Mouse (Mus musculus) c-Kit-positive CD71-positive TER-119-negative erythroid progenitor cells, embryonic 14.5 days (primary cell): Measurements from ENCODE around the gene Fbn1.

Source experiments
- DNase-seq: peaks from one replicate; pipeline ENCODE4 v3.0.0-alpha.2; 2013; ENCODE audit warnings: low read depth

Fbn1 gene

GRCm38 (mm10) chr2:125456059-125456789 lies 51.6 kb downstream of the Fbn1 start:
- no peak for DNase-seq

DNA sequence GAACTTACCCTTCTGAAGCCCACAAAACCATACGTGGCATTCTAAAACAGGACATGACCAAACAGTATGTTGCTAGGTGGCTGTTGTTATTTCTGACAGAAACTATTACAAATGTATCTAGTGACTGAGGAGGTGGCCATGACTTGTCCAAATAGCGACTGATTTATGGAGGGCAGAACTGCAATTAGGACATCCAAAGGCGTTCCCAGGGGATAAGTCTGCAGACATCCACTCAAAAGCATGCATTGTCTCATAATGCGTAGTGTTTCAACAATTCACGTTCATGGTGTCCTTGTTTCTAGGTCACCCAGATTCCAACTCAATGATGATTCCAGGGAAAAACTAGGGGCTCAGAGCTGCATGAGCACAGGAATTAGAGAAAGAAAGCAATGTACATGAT lies 53.0 kb downstream of the Fbn1 start:
- no peak for DNase-seq

- no peak for DNase-seq
These were observed 55.3 kb downstream of the Fbn1 start for GRCm38 (mm10) chr2:125452369-125453097.

DNA sequence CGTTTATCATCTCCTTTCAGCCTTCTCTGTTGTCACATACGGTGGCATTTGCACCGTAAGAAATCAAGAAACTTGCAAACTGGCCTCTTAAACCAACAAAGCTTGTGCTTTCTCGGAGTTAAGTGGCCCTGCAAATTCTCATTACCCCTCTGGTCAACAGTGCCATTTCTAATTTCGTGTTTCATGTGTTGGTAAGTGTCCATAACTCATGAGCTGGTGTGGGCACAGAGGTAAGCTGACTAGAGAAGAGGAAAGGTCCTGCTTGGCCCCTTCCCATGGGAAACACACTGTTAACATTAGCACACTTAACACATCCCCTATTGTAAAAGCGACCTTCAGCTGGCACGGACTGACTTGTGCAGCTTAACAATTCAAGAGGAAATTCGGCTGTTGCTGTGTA lies 58.4 kb downstream of the Fbn1 start:
- no peak for DNase-seq

- no peak for DNase-seq
These were observed 58.9 kb downstream of the Fbn1 start for GRCm38 (mm10) chr2:125448881-125449280.

GRCm38 (mm10) chr2:125447274-125447898 lies 60.4 kb downstream of the Fbn1 start:
- DNase-seq = no peak

DNA sequence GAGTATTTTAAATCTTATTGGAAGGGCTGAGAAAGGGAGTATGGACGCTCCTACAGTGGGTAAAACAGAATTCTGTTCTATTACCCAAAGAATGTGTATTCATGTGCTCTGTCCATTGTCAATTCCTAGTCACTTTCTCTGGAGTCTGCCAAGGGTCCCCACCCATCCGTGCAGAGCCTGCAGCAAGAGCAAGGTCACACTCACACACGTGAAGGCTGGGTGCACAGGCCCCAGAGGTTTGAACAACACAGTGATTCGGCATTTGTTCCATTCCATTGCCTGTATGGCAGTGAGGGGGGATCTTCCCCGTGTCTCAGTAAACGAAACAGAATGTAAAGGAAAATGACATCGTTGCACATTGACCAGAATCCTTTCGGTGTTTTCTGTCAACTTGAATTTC lies 69.4 kb downstream of the Fbn1 start:
- DNase-seq = no peak

GRCm38 (mm10) chr2:125436240-125436639 lies 71.6 kb downstream of the Fbn1 start:
- no peak for DNase-seq

- no peak for DNase-seq
These were observed 74.3 kb downstream of the Fbn1 start for GRCm38 (mm10) chr2:125433524-125433923.

DNA sequence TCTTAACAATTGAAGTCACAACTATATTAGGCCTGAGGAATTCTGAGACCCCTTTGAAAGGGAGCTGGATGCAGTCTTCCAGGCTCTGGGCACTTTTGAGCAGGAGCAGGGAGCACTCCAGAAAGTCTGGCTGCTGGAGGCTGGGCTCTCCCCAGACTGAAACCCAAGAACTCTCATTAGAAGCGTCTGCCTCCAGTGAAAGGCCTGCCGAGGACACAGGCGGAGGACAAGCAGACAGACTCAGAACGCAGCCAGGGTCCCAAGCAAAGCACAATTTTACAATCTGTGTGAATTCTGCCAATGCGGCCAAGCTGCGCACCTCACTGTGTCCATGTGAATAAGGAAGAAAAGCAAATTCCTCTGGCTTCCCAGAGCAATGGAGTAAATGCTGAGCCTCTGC lies 76.3 kb downstream of the Fbn1 start:
- DNase-seq = no peak

DNA sequence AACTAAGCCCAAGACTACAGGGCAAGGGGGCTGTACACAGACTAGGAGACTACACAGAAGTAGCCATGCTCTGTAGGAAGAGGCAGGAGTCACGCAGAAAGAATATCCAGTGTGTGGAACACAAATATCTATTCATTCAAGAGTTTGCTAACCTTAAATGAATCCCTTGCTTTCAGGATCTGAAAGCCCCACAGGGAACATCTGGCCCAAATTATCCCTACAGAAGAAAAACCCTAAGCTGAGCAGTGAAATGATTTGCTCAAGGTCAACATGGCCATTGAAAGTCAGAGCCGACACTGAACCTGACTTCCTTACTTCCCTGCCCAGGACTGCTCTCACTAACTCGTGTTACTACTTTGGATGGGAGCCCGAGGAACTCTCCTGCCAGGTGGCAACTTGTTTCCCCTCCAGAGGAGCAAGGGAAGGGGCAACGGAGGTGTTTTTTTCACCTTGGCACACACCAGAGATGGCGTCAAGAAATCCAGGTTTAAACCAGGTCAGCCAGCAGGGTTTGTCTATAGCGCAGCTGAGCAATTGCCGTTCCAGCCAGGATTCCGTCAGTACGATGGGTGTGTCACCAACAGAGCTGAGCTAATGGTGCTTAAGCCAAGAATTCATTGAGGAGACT lies 78.9 kb downstream of the Fbn1 start:
- no peak for DNase-seq

DNA sequence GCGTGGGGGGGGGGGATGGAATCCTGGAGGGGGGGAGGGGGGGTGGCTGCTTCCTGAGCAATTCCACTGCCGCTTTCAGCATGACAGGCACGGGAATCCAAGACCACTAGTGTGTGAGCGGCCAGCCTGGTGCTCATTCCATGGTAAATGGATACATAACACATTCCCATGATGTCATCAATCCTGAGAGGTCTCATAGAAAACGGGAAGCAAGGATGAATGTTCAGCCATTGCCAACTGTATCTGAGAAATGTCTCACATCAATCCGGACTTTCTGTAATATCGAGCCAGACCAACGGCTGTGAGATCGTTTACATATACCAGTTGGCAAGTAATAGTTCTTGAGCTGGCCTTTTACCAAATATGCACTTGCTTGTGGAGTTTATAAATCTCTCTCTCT lies 87.2 kb downstream of the Fbn1 start:
- DNase-seq = no peak

- DNase-seq = no peak
These were observed 88.1 kb downstream of the Fbn1 start for GRCm38 (mm10) chr2:125419681-125420080.

DNA sequence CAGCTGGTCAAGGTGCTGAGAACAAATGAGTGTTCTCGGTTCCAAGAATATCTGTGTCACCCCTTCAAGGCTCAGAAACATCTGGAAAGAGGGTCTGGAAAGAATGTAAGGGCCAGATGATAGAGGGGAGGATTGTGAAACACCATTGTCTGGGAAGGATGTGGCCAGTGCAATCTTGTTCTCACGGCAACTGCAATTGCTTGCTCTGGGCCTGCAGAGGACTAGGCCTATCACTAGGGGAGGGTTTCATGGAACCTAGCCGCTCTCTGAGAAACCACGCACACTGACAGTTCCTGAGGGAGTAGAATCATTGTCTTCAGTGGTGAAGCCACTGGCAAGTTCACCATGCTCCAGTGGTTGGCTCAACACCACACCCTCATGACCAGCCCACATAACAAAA lies 89.2 kb downstream of the Fbn1 start:
- no peak for DNase-seq

GRCm38 (mm10) chr2:125416541-125417245 lies 91.1 kb downstream of the Fbn1 start:
- no peak for DNase-seq

DNA sequence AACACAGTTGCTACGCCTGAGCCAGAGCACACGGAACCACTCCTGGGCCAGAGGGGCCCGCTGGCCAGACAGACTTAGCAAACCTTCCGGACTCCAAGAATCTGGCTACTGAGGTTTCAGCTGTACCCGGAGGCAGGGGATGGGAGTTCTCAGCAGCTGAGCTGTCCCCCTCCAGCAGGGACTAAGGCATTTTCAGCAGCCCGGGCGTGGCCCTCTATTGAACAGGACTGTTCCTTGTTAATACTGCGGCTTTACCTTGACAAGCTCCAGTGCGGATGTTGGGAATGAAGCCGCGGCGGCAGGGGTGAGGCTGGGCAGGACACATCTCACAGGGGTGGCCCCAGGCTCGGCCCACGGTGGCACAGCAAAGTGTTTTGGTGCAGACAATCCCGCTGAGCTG lies 95.4 kb downstream of the Fbn1 start:
- DNase-seq = no peak

- DNase-seq = no peak
These were observed 96.0 kb downstream of the Fbn1 start for GRCm38 (mm10) chr2:125411777-125412176.

DNA sequence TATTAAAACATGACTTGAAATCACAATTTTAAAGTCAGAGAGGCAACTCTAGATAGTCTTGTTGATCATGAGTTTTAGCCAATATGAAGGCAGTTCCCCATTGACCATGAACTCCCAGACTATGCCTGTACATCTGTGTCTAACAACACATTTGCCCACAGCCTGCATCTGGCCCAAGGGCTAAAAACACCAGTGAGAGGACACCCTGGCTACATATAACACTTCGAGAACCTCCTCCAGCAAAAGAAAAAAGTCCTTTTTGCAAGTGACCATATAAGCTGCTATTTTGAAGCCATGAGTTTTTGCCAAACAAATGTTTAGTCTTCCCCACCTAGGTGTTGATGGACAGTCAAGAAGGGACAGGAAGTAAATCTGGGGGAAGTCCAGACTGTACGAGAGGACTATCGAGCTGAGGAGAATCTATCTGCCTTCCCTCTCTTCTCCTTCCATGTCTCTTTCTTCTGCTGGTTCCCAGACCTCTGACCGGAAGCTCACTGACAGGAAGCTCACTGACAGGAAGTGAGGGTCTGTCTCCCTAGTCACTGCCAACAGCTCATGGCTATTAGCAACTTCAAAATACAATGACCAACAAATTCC lies 103.2 kb downstream of the Fbn1 start:
- DNase-seq = no peak

- no peak for DNase-seq
These were observed 105.5 kb downstream of the Fbn1 start for GRCm38 (mm10) chr2:125402276-125402675.

GRCm38 (mm10) chr2:125400121-125400520 lies 107.7 kb downstream of the Fbn1 start:
- no peak for DNase-seq

GRCm38 (mm10) chr2:125397796-125398195 lies 110.0 kb downstream of the Fbn1 start:
- no peak for DNase-seq
